Mouse (Mus musculus) lung, postnatal 25 days (tissue): Measurements from ENCODE around the gene Clcf1.

Experiments used
- DNase-seq: peaks from one replicate; pipeline ENCODE4 v3.0.0; 2022; ENCODE audit warnings: low spot score

The Clcf1 gene

GRCm38 (mm10) chr19:4214071-4214770 is at the start of gene Clcf1, which contains the start of gene AC109138.7:
Gene Clcf1, plus strand, starts transcription at chr19:4214238.
Gene AC109138.7, plus strand, starts transcription at chr19:4214357.
- DNase-seq: peak; percentile 68

- DNase-seq: no peak
Observed at GRCm38 (mm10) chr19:4164721-4165120, 49.3 kb upstream of the Clcf1 start.

- DNase-seq: no peak
Observed at GRCm38 (mm10) chr19:4166678-4167476, 47.2 kb upstream of the Clcf1 start.

- peak; percentile 99 for DNase-seq
Observed at GRCm38 (mm10) chr19:4169378-4169784, 44.7 kb upstream of the Clcf1 start.

GRCm38 (mm10) chr19:4169810-4170209 is 44.2 kb upstream of the Clcf1 start:
- DNase-seq: no peak

- no peak for DNase-seq
Observed at GRCm38 (mm10) chr19:4170723-4171392, 43.2 kb upstream of the Clcf1 start.

- DNase-seq: no peak
Observed at GRCm38 (mm10) chr19:4171393-4172290, 42.4 kb upstream of the Clcf1 start.

GRCm38 (mm10) chr19:4172925-4173324 is 41.1 kb upstream of the Clcf1 start:
- DNase-seq: no peak

- no peak for DNase-seq
Observed at GRCm38 (mm10) chr19:4175368-4175947, 38.6 kb upstream of the Clcf1 start, which contains the start of gene Carns1. Gene Carns1, minus strand, starts transcription at chr19:4175479.

GRCm38 (mm10) chr19:4180411-4180810 is 33.6 kb upstream of the Clcf1 start:
- no peak for DNase-seq

GRCm38 (mm10) chr19:4181892-4182291 is 32.1 kb upstream of the Clcf1 start:
- peak; percentile 81 for DNase-seq

GRCm38 (mm10) chr19:4183689-4184088 is 30.3 kb upstream of the Clcf1 start:
- DNase-seq: no peak

GRCm38 (mm10) chr19:4184976-4185975 is 28.8 kb upstream of the Clcf1 start:
- DNase-seq: peak; percentile 52

GRCm38 (mm10) chr19:4187303-4187702 is 26.7 kb upstream of the Clcf1 start:
- DNase-seq: no peak

GRCm38 (mm10) chr19:4189051-4189620 is 24.9 kb upstream of the Clcf1 start:
- no peak for DNase-seq

- DNase-seq: peak; percentile 76
Observed at GRCm38 (mm10) chr19:4190831-4191334, 23.2 kb upstream of the Clcf1 start, which contains the start of gene Tbc1d10c. Gene Tbc1d10c, minus strand, starts transcription at chr19:4191284.

- DNase-seq: peak; percentile 96
Observed at GRCm38 (mm10) chr19:4191528-4192250, 22.3 kb upstream of the Clcf1 start, which contains the start of gene Ppp1ca. Gene Ppp1ca, plus strand, starts transcription at chr19:4192065.

GRCm38 (mm10) chr19:4192251-4192985 is 21.6 kb upstream of the Clcf1 start:
- DNase-seq: no peak
